Mouse (Mus musculus) heart, embryonic 13.5 days (tissue): ENCODE measurements at regions not wholly inside any gene's neighbourhood (a gene's known extent, or its start where the extent isn't known, plus 50 kb on each side); places are given as distances from the start of the nearest gene placed in this dataset.

ENCODE experiments used
- ATAC-seq: fragments of 200-750 bp; cut with Nextera tagmentation; 2 replicates; pipeline ENCODE4 v1.8.0; 2017; ENCODE audit warnings: moderate TSS enrichment; ENCODE audit not compliant: insufficient number of reproducible peaks, low FRiP score, low TSS enrichment; ENCODE audit errors: extremely low read depth
- H3K27ac ChIP-seq: fragments of 300-500 bp; sonication (generic); replicated peaks from 2 replicates; pipeline ENCODE4 v1.5.1; 2015; ENCODE audit warnings: moderate library complexity, mild to moderate bottlenecking, inconsistent platforms
- H3K27me3 ChIP-seq: fragments of 300-500 bp; sonication (generic); replicated peaks from 2 replicates; pipeline ENCODE4 v1.6.1; 2015; ENCODE audit warnings: mild to moderate bottlenecking, inconsistent platforms
- H3K36me3 ChIP-seq: fragments of 300-500 bp; sonication (generic); 2 replicates; pipeline ENCODE4 v1.6.1; 2015; ENCODE audit warnings: mild to moderate bottlenecking, inconsistent platforms
- H3K4me1 ChIP-seq: fragments of 300-500 bp; sonication (generic); 2 replicates; pipeline ENCODE4 v1.6.1; 2015; ENCODE audit warnings: inconsistent platforms
- H3K4me2 ChIP-seq: fragments of 300-500 bp; sonication (generic); 2 replicates; pipeline ENCODE4 v1.6.1; 2015; ENCODE audit warnings: inconsistent platforms, mild to moderate bottlenecking, moderate library complexity
- H3K4me3 ChIP-seq: fragments of 300-500 bp; sonication (generic); 2 replicates; pipeline ENCODE4 v1.5.1; 2015; ENCODE audit warnings: moderate library complexity, mild to moderate bottlenecking, inconsistent platforms
- H3K9ac ChIP-seq: fragments of 300-500 bp; sonication (generic); 2 replicates; pipeline ENCODE4 v1.6.1; 2015; ENCODE audit warnings: inconsistent platforms, mild to moderate bottlenecking, moderate library complexity
- H3K9me3 ChIP-seq: fragments of 300-500 bp; sonication (generic); 2 replicates; pipeline ENCODE4 v1.6.1; 2016; ENCODE audit warnings: inconsistent platforms
- WGBS: fragments of 180-500 bp; shearing (Covaris S2); methylation state at CpG from one replicate; pipeline ENCODE4 v1.1.7; 2015; ENCODE audit warnings: mixed read lengths; 5-methylcytosine and 5-hydroxymethylcytosine counted together

GRCm38 (mm10) chr2:79549781-79550180 is 85.4 kb upstream of the Itprid2 start:
- no peak overlapping the region for H3K4me2 ChIP-seq
- H3K27ac ChIP-seq = no peak overlapping the region
- H3K9ac ChIP-seq = no peak overlapping the region
- 72% methylated on average over 3 of the region's 3 CpGs for WGBS
- no peaks in the 10 kb centered on the region for H3K9me3 ChIP-seq
- H3K4me1 ChIP-seq = peaks cover 27% of the 10 kb centered on the region
- H3K36me3 ChIP-seq = no peaks in the 10 kb centered on the region
- no peak overlapping the region for H3K4me3 ChIP-seq
- no peaks in the 10 kb centered on the region for H3K27me3 ChIP-seq
- no peak for ATAC-seq

GRCm38 (mm10) chr2:79550432-79550831 is 84.7 kb upstream of the Itprid2 start:
- Histone ChIP-seq H3K4me1 (peaks cover 21% of the 10 kb centered on the region), H3K9ac (no peak overlapping the region), H3K36me3 (no peaks in the 10 kb centered on the region), H3K27me3 (no peaks in the 10 kb centered on the region), H3K9me3 (no peaks in the 10 kb centered on the region), H3K27ac (no peak overlapping the region), H3K4me3 (no peak overlapping the region), H3K4me2 (no peak overlapping the region)
- 79% methylated on average over 3 of the region's 3 CpGs for WGBS
- no peak for ATAC-seq

- peaks cover 8% of the 10 kb centered on the region for H3K4me1 ChIP-seq
- H3K4me3 ChIP-seq = no peak overlapping the region
- no peaks in the 10 kb centered on the region for H3K27me3 ChIP-seq
- ATAC-seq = no peak
- no peaks in the 10 kb centered on the region for H3K9me3 ChIP-seq
- no peak overlapping the region for H3K9ac ChIP-seq
- no peak overlapping the region for H3K27ac ChIP-seq
- no peaks in the 10 kb centered on the region for H3K36me3 ChIP-seq
- no peak overlapping the region for H3K4me2 ChIP-seq
- WGBS = 78% methylated on average over 5 of the region's 5 CpGs
Observed at GRCm38 (mm10) chr2:79552481-79552880, 82.7 kb upstream of the Itprid2 start.

GRCm38 (mm10) chr2:79555395-79555794 is 79.8 kb upstream of the Itprid2 start:
- H3K36me3 ChIP-seq = no peaks in the 10 kb centered on the region
- 72% methylated on average over 2 of the region's 2 CpGs for WGBS
- no peak overlapping the region for H3K4me3 ChIP-seq
- ATAC-seq = no peak
- H3K9ac ChIP-seq = no peak overlapping the region
- no peaks in the 10 kb centered on the region for H3K9me3 ChIP-seq
- H3K27me3 ChIP-seq = no peaks in the 10 kb centered on the region
- H3K4me2 ChIP-seq = no peak overlapping the region
- H3K27ac ChIP-seq = no peak overlapping the region
- H3K4me1 ChIP-seq = no peaks in the 10 kb centered on the region

GRCm38 (mm10) chr2:79557361-79557760 is 77.8 kb upstream of the Itprid2 start:
- H3K27ac ChIP-seq = no peak overlapping the region
- no peak overlapping the region for H3K4me2 ChIP-seq
- no peaks in the 10 kb centered on the region for H3K27me3 ChIP-seq
- no peak for ATAC-seq
- no peaks in the 10 kb centered on the region for H3K4me1 ChIP-seq
- 78% methylated on average over 3 of the region's 3 CpGs for WGBS
- H3K4me3 ChIP-seq = no peak overlapping the region
- H3K9ac ChIP-seq = no peak overlapping the region
- H3K36me3 ChIP-seq = no peaks in the 10 kb centered on the region
- 0 out of 2 replicates have a peak, but pooled peaks cover 3% of the 10 kb centered on the region for H3K9me3 ChIP-seq

GRCm38 (mm10) chr2:79566280-79566933 is 68.7 kb upstream of the Itprid2 start:
- peak overlapping the region; percentile 89 for H3K27ac ChIP-seq
- no peaks in the 10 kb centered on the region for H3K36me3 ChIP-seq
- no peak overlapping the region for H3K9ac ChIP-seq
- no peak overlapping the region for H3K4me3 ChIP-seq
- H3K4me1 ChIP-seq = peaks cover 52% of the 10 kb centered on the region
- ATAC-seq = no peak
- H3K4me2 ChIP-seq = no peak overlapping the region
- WGBS = 14% methylated on average over 3 of the region's 3 CpGs
- 0 out of 2 replicates have a peak, but pooled peaks cover 2% of the 10 kb centered on the region for H3K9me3 ChIP-seq
- no peaks in the 10 kb centered on the region for H3K27me3 ChIP-seq

GRCm38 (mm10) chr2:79567413-79567934 is 67.7 kb upstream of the Itprid2 start:
- H3K27me3 ChIP-seq = no peaks in the 10 kb centered on the region
- H3K4me3 ChIP-seq = no peak overlapping the region
- no peak for ATAC-seq
- WGBS = 46% methylated on average over 3 of the region's 3 CpGs
- peak overlapping the region; percentile 89 for H3K27ac ChIP-seq
- H3K36me3 ChIP-seq = no peaks in the 10 kb centered on the region
- H3K4me1 ChIP-seq = peaks cover 60% of the 10 kb centered on the region
- H3K9me3 ChIP-seq = no peaks in the 10 kb centered on the region
- no peak overlapping the region for H3K9ac ChIP-seq
- no peak overlapping the region; the same call in 1 of the 2 replicates for H3K4me2 ChIP-seq

- Histone ChIP-seq H3K27ac (peak overlapping the region; percentile 73), H3K27me3 (no peaks in the 10 kb centered on the region), H3K9ac (no peak overlapping the region), H3K9me3 (no peaks in the 10 kb centered on the region), H3K36me3 (no peaks in the 10 kb centered on the region), H3K4me1 (peaks cover 52% of the 10 kb centered on the region), H3K4me3 (no peak overlapping the region), H3K4me2 (no peak overlapping the region)
- WGBS = 23% methylated on average over 1 of the region's 1 CpGs
- no peak for ATAC-seq
Observed at GRCm38 (mm10) chr2:79569663-79570062, 65.5 kb upstream of the Itprid2 start.

- no peak for ATAC-seq
- peaks cover 58% of the 10 kb centered on the region for H3K4me1 ChIP-seq
- no peak overlapping the region for H3K4me2 ChIP-seq
- 36% methylated on average over 5 of the region's 5 CpGs for whole genome bisulfite sequencing
- no peaks in the 10 kb centered on the region for H3K36me3 ChIP-seq
- H3K27me3 ChIP-seq = no peaks in the 10 kb centered on the region
- peak overlapping the region; percentile 69 for H3K27ac ChIP-seq
- H3K9ac ChIP-seq = 0 out of 2 replicates have a peak overlapping the region, but pooled peaks have one; percentile 28
- H3K4me3 ChIP-seq = no peak overlapping the region
- H3K9me3 ChIP-seq = no peaks in the 10 kb centered on the region
Observed at GRCm38 (mm10) chr2:79571910-79572309, 63.2 kb upstream of the Itprid2 start.

GRCm38 (mm10) chr2:79575074-79575473 is 60.1 kb upstream of the Itprid2 start:
- no peak overlapping the region for H3K27ac ChIP-seq
- ATAC-seq = no peak
- H3K9ac ChIP-seq = no peak overlapping the region
- WGBS = 43% methylated on average over 6 of the region's 6 CpGs
- H3K9me3 ChIP-seq = no peaks in the 10 kb centered on the region
- H3K4me3 ChIP-seq = no peak overlapping the region
- H3K4me2 ChIP-seq = no peak overlapping the region
- peaks cover 42% of the 10 kb centered on the region for H3K4me1 ChIP-seq
- H3K36me3 ChIP-seq = no peaks in the 10 kb centered on the region
- no peaks in the 10 kb centered on the region for H3K27me3 ChIP-seq

GRCm38 (mm10) chr2:79585022-79585774 is 50.0 kb upstream of the Itprid2 start:
- 77% methylated on average over 7 of the region's 7 CpGs for WGBS
- no peak overlapping the region for H3K4me3 ChIP-seq
- peaks cover 4% of the 10 kb centered on the region; the same call in 1 of the 2 replicates for H3K4me1 ChIP-seq
- no peaks in the 10 kb centered on the region for H3K27me3 ChIP-seq
- ATAC-seq = no peak
- no peak overlapping the region for H3K4me2 ChIP-seq
- H3K9me3 ChIP-seq = no peaks in the 10 kb centered on the region
- H3K36me3 ChIP-seq = no peaks in the 10 kb centered on the region
- H3K27ac ChIP-seq = no peak overlapping the region
- no peak overlapping the region for H3K9ac ChIP-seq
